Mouse (Mus musculus) thymus, postnatal 10 days (tissue): Measurements from ENCODE around the gene Dctn3.

Source experiments
- DNase-seq, 2 experiments: peaks; one replicate each; pipeline ENCODE4 v3.0.0; 2021; ENCODE audit warnings: low spot score in 2 of 2

Gene Dctn3

GRCm38 (mm10) chr4:41671963-41672480 lies 50.9 kb downstream of the Dctn3 start:
- no peak for DNase-seq

- DNase-seq, result no peak
Observed at GRCm38 (mm10) chr4:41671500-41671899, 51.5 kb downstream of the Dctn3 start.

- no peak for DNase-seq
Observed at GRCm38 (mm10) chr4:41670836-41671235, 52.1 kb downstream of the Dctn3 start.

- DNase-seq, result no peak
Observed at GRCm38 (mm10) chr4:41666646-41667045, 56.3 kb downstream of the Dctn3 start.

- no peak for DNase-seq
Observed at GRCm38 (mm10) chr4:41665009-41665675, 57.8 kb downstream of the Dctn3 start.
